Mouse (Mus musculus) midbrain, postnatal 0 days (tissue): ENCODE results near the gene Znhit3. TPM values are rescaled to one million over a fixed set of nuclear protein-coding genes. Genes with fewer than 3 reads are reported as not detected.

Experiments
- ATAC-seq: fragments of 200-750 bp; cut with Nextera tagmentation; 2 replicates; pipeline ENCODE4 v1.8.0; 2017; ENCODE audit warnings: moderate number of reproducible peaks, mild to moderate bottlenecking, moderate TSS enrichment, moderate library complexity; ENCODE audit not compliant: low FRiP score
- DNase-seq: peaks from one replicate; pipeline ENCODE4 v3.0.0-alpha.2; 2015; ENCODE audit warnings: low spot score
- H3K27ac ChIP-seq: fragments of 300-500 bp; sonication (generic); 2 replicates; pipeline ENCODE4 v1.5.1; 2014; ENCODE audit warnings: low read depth, mild to moderate bottlenecking, low read length, mixed read lengths
- H3K27me3 ChIP-seq: fragments of 300-500 bp; sonication (generic); 2 replicates; pipeline ENCODE4 v1.6.1; 2014; ENCODE audit warnings: low read length, control low read depth, mixed read lengths; ENCODE audit not compliant: insufficient read depth
- H3K36me3 ChIP-seq: fragments of 300-500 bp; sonication (generic); 2 replicates; pipeline ENCODE4 v1.6.1; 2014; ENCODE audit warnings: low read length, control low read depth, mixed read lengths; ENCODE audit not compliant: insufficient read depth
- H3K4me1 ChIP-seq: fragments of 300-500 bp; sonication (generic); 2 replicates; pipeline ENCODE4 v1.6.1; 2014; ENCODE audit warnings: mild to moderate bottlenecking, control low read depth, antibody characterized with exemption, low read length, mixed read lengths; ENCODE audit not compliant: insufficient read depth
- H3K4me2 ChIP-seq: fragments of 300-500 bp; sonication (generic); 2 replicates; pipeline ENCODE4 v1.6.1; 2014; ENCODE audit warnings: low read depth, mild to moderate bottlenecking, low read length, mixed read lengths; ENCODE audit not compliant: poor library complexity, severe bottlenecking
- H3K4me3 ChIP-seq: fragments of 300-500 bp; sonication (generic); 2 replicates; pipeline ENCODE4 v1.5.1; 2014; ENCODE audit warnings: low read depth, mild to moderate bottlenecking, low read length, moderate library complexity
- H3K9ac ChIP-seq: fragments of 300-500 bp; sonication (generic); replicated peaks from 2 replicates; pipeline ENCODE4 v1.6.1; 2014; ENCODE audit warnings: mild to moderate bottlenecking, low read length, moderate library complexity, mixed read lengths; ENCODE audit not compliant: poor library complexity, severe bottlenecking
- H3K9me3 ChIP-seq: fragments of 300-500 bp; sonication (generic); 2 replicates; pipeline ENCODE4 v1.6.1; 2016; ENCODE audit warnings: low read length, control low read depth
- CTCF ChIP-seq: IDR thresholded peaks from 2 replicates; pipeline ENCODE4 v1.5.1; 2016; ENCODE audit warnings: antibody characterized with exemption, mild to moderate bottlenecking
- WGBS: fragments of 180-500 bp; shearing (Covaris S2); extraction: QIAGEN DNeasy Blood & Tissue Kit; methylation state at CpG from one replicate; pipeline ENCODE4 v1.1.7; 2014; 5-methylcytosine and 5-hydroxymethylcytosine counted together
- polyA plus RNA-seq: library from polyadenylated mRNA; unstranded; fragments of >200 nt; fragmentation: Nextera tagmentation; extraction: Ambion mirVana; gene quantifications from 2 replicates; pipeline ENCODE4 v1.2.1, GENCODE M21; 2015
- total RNA-seq: library from RNA; depleted of rRNA; stranded (reverse); fragments of >200 nt; gene quantifications from 2 replicates; pipeline ENCODE4 v1.2.3, GENCODE M21; 2014

The Znhit3 gene
- total and polyA plus RNA-seq, 2 experiments from 2014 or later: 36.0 to 79.7 TPM

DNA sequence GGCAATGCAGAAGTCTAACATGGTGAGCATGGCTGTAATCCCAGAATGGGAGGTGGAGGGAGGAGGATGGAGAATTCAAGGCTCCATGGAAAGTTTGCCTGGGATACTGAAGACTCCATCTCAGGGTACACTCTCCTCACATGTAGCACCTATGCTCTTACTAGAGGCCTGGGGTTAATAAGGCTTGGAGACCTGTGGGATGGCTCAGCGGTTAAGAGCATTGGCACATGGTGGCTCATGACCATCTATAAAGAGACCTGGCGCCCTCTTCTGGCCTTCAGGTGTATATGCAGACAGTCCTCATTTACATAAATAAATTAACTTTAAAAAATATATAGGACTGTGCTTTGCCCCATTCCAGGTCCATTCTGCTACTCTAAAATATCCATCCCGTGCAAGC, 3.1 kb upstream of the Znhit3 start:
- no peaks in the 10 kb centered on the region for H3K4me1 ChIP-seq
- 29% methylated on average over 3 of the region's 3 CpGs for WGBS
- H3K4me3 ChIP-seq: no peak overlapping the region
- TF ChIP-seq CTCF: peak; percentile 64
- no peak overlapping the region for H3K4me2 ChIP-seq
- H3K9ac ChIP-seq: no peak overlapping the region
- DNase-seq (peak; percentile 35), ATAC-seq (no peak)
- no peak overlapping the region for H3K27ac ChIP-seq
- 0 out of 2 replicates have a peak, but pooled peaks cover under 1% of the 10 kb centered on the region for H3K36me3 ChIP-seq
- no peaks in the 10 kb centered on the region for H3K9me3 ChIP-seq
- H3K27me3 ChIP-seq: no peaks in the 10 kb centered on the region

DNA sequence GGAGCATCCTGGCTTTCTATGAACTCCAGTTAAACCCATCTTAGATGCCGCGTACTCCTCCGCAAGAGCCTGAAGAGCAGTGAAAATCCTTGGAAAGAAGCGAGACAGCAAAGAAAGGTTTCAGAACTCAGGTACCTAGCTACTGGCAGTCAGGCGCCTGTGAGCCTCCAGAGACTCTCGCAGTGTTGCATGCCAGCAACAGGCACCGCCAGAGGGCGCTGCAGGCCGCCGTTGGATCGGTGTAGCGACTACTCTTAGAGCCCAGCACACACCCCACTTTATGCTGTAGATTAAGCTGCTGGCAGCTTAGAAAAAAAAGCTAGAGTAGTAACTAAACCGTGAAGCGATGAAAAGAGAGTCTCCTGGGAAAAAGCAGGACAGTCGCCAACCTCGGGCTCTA, 2.3 kb upstream of the Znhit3 start:
- DNase-seq: peak; percentile 84
- H3K9me3 ChIP-seq: no peaks in the 10 kb centered on the region
- peaks cover 9% of the 10 kb centered on the region; the same call in 1 of the 2 replicates for H3K36me3 ChIP-seq
- no peak overlapping the region for H3K4me3 ChIP-seq
- no peaks in the 10 kb centered on the region for H3K27me3 ChIP-seq
- H3K4me1 ChIP-seq: no peaks in the 10 kb centered on the region
- H3K9ac ChIP-seq: no peak overlapping the region
- peak; percentile 97 for TF ChIP-seq CTCF
- H3K27ac ChIP-seq: no peak overlapping the region
- 0 out of 2 replicates have a peak, but pooled peaks have one; percentile 69 for ATAC-seq
- peak overlapping the region; percentile 42 for H3K4me2 ChIP-seq
- WGBS: 4% methylated on average over 16 of the region's 16 CpGs

DNA sequence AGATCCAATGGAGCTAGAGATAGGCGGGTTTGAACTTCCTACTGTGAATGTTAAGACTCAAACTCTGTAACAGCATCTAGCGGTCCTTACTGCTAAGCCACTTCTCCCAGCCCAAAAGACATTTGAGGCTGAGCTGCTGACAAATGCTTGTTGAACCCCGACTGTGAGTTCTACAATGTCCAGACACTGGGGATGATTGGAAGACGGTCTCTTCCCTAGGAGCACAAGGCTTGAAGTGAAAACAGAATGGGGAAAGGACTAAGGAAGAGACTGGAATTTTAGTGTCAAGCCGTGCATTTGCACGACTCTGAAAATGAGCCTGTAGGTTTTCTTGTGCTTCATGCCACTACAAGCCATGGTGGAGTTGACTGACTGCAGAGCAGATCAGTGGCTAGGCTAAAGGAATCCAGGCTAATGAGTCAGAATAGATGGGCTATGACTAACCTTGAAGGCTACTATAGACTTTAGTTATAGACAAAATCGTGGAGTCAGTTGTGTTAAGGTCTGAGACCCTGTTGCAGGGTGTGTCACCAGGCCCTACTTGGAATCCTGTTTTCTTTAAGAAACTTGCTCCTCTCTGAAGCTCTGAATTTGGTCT, 636 bp upstream of the Znhit3 start:
- Histone ChIP-seq H3K4me1 (no peaks in the 10 kb centered on the region), H3K36me3 (peaks cover 19% of the 10 kb centered on the region), H3K27ac (no peak overlapping the region), H3K4me2 (peak overlapping the region; percentile 72), H3K27me3 (no peaks in the 10 kb centered on the region), H3K4me3 (peak overlapping the region; percentile 94), H3K9ac (0 out of 2 replicates have a peak overlapping the region, but pooled peaks have one; percentile 44), H3K9me3 (no peaks in the 10 kb centered on the region)
- no peak for ATAC-seq
- TF ChIP-seq CTCF: no peak
- no peak for DNase-seq
- WGBS: 56% methylated on average over 7 of the region's 7 CpGs

DNA sequence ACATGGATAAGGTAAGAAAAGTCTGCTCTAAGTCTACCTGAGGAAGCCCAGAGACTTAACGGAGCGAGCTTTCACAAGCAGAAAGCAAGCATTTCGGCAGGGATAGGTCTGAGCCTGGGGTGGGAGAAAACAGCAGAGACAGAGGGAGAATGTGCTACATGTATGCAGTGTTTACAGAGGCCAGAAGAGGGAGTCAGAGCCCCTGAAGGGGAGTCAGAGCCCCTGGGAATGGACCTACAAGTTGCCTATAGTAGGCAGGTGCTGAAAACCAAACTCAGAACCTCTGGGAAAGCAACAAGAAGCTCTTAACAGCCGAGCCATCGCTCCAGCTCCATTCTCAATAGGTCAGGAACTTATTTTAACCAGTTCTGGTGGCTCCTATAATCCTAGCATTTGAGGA, 1.5 kb downstream of the Znhit3 start:
- no peaks in the 10 kb centered on the region for H3K27me3 ChIP-seq
- H3K9me3 ChIP-seq: no peaks in the 10 kb centered on the region
- peaks cover 30% of the 10 kb centered on the region for H3K36me3 ChIP-seq
- peak; percentile 31; the same call in 1 of the 2 replicates for TF ChIP-seq CTCF
- no peak overlapping the region for H3K9ac ChIP-seq
- whole genome bisulfite sequencing: 79% methylated on average over 5 of the region's 5 CpGs
- ATAC-seq: no peak
- H3K4me2 ChIP-seq: no peak overlapping the region
- H3K4me3 ChIP-seq: no peak overlapping the region
- no peak overlapping the region for H3K27ac ChIP-seq
- no peaks in the 10 kb centered on the region for H3K4me1 ChIP-seq
- DNase-seq: no peak

DNA sequence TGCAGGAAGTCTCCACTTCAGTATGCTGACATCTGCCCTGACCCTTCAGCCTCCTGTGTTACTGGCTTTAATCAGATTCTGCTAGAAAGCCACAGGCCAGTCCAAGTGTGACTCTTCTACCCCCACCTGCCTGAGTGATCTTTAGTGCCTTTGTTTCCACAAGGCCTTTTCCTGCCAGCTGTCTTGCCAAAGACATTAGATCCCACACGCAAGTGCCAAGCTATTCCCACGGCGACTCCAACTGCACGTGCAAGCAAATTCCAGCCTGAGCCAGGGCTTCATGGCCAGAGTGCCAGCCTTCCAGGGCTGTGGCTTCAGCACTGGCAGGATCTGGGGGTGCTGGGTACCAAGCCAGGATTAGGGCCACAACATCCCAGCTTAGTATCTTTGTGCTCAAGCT, 5.8 kb downstream of the Znhit3 start:
- Histone ChIP-seq H3K4me3 (no peak overlapping the region), H3K36me3 (peaks cover 66% of the 10 kb centered on the region), H3K9me3 (no peaks in the 10 kb centered on the region), H3K27ac (no peak overlapping the region), H3K9ac (no peak overlapping the region), H3K4me2 (no peak overlapping the region), H3K4me1 (no peaks in the 10 kb centered on the region), H3K27me3 (no peaks in the 10 kb centered on the region)
- no peak for TF ChIP-seq CTCF
- no peak for DNase-seq
- ATAC-seq: no peak
- WGBS: 73% methylated on average over 4 of the region's 4 CpGs

DNA sequence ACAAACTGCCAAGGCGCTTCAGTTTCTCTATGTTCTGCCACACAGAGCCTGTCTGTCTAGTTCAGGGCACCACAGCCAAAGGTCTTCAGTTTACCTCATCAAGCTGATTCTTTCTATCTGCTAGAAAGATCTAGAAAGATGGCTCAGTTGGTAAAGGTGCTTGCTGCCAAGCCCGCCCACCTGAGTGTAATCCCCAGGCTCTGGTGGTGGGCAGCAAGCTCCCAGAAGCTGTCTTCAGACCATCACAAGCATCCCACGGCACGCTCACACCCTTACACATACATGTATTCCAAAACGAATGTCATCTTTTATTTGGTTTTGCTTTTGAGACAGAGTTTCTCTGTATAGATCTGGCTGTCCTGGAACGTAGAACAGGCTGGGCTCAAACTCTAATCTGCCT, 7.7 kb downstream of the Znhit3 start:
- Histone ChIP-seq H3K4me1 (no peaks in the 10 kb centered on the region), H3K9me3 (no peaks in the 10 kb centered on the region), H3K4me2 (no peak overlapping the region), H3K9ac (no peak overlapping the region), H3K27me3 (no peaks in the 10 kb centered on the region), H3K27ac (no peak overlapping the region), H3K4me3 (no peak overlapping the region), H3K36me3 (peaks cover 68% of the 10 kb centered on the region)
- WGBS: 96% methylated on average over 6 of the region's 6 CpGs
- no peak for ATAC-seq
- no peak for TF ChIP-seq CTCF
- no peak for DNase-seq
